Mouse (Mus musculus): ENCODE measurements around the gene Specc1l. TPM values are rescaled to one million over a fixed set of nuclear protein-coding genes. Genes with fewer than 3 reads are reported as not detected.

Gene Specc1l
- polyA plus RNA-seq, 2 experiments from 2014 or later, result 12.0 to 19.5 TPM

GRCm38 (mm10) chr10:75224630-75225029 is 12.8 kb downstream of the Specc1l start:
- ATAC-seq, result no peak

DNA sequence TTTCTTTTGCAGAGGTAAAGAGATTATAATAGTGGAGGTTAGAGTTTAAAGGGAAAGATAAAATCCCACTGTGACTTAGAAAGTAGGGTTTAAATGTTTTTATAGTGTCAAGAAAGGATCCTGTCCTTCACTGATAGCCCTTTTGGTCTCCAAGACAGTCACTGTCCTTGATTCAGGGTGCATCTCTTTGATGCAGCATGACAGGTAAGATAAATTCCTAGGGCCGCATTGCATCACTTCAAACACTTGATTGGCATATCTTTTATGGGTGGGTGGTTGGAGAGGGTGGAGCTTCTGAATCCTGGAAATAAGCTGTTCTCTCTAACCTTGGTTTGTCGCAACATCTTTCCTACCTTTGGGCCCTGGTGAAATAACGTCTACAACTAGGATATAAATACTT is 15.5 kb downstream of the Specc1l start:
- no peak for ATAC-seq

- ATAC-seq, result no peak
Observed at GRCm38 (mm10) chr10:75230572-75230971, 18.7 kb downstream of the Specc1l start.

- ATAC-seq, result no peak
Observed at GRCm38 (mm10) chr10:75231876-75232275, 20.0 kb downstream of the Specc1l start.

GRCm38 (mm10) chr10:75232612-75233155 is 20.8 kb downstream of the Specc1l start:
- no peak for ATAC-seq

GRCm38 (mm10) chr10:75233489-75233888 is 21.6 kb downstream of the Specc1l start:
- no peak for ATAC-seq

DNA sequence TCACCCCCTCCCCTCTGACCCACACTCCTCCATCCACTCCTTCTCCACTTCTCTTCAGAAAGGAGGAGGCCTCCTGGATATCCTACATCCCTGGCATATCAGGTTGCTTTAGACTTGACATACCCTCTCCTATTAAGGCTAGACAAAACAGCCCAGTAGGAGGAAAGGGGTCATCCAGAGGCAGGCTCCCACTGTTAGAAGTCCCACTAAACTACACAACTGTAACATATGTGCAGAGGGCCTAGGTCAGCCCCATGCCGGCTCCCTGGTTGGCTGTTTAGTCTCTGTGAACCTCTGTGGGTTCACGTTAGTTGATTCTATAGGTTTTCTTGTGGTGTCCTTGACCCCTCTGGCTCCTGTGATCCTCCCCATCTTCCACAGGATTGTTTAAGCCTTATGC is 23.9 kb downstream of the Specc1l start:
- ATAC-seq, result no peak

GRCm38 (mm10) chr10:75236156-75236555 is 24.3 kb downstream of the Specc1l start:
- no peak for ATAC-seq

DNA sequence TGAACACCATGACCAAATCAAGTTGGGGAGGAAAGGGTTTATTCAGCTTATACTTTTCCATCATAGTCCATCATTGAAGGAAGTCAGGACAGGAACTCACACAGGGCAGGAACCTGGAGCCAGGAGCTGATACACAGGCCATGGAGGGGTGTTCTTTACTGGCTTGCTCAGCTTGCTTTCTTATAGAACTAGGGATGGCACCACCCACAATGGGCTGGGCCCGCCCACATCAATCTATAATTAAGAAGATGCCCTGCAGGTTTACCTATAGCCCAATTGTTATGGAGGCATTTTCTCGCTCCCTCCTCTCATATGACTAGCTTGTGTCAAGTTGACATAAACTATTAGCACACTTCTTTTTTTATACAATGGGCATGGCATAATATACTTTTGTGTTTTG is 25.3 kb downstream of the Specc1l start:
- ATAC-seq, result no peak

- no peak for ATAC-seq
Observed at GRCm38 (mm10) chr10:75240583-75241250, 28.8 kb downstream of the Specc1l start.

DNA sequence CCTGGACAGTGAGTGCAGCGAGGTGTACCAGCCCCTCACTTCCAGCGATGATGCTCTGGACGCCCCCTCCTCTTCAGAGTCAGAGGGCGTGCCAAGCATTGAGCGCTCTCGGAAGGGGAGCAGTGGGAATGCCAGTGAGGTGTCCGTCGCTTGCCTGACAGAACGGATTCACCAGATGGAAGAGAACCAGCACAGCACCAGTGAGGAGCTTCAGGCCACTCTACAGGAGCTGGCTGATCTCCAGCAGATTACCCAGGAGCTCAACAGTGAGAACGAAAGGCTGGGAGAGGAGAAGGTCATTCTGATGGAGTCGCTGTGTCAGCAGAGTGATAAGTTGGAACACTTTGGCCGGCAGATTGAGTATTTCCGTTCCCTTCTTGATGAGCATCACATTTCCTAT is 33.9 kb downstream of the Specc1l start:
- no peak for ATAC-seq

DNA sequence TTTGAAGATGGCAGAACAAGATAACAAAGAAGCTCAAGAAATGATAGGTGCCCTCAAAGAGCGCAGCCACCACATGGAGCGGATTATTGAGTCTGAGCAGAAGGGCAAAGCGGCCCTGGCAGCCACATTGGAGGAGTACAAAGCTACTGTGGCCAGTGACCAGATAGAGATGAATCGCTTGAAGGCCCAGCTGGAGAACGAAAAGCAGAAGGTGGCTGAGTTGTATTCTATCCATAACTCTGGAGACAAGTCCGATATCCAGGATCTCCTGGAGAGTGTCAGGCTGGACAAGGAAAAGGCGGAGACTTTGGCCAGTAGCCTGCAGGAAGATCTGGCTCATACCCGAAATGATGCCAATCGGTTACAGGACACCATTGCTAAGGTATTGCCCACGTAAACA is 34.5 kb downstream of the Specc1l start:
- ATAC-seq, result no peak

GRCm38 (mm10) chr10:75251011-75251410 is 39.1 kb downstream of the Specc1l start:
- ATAC-seq, result no peak

DNA sequence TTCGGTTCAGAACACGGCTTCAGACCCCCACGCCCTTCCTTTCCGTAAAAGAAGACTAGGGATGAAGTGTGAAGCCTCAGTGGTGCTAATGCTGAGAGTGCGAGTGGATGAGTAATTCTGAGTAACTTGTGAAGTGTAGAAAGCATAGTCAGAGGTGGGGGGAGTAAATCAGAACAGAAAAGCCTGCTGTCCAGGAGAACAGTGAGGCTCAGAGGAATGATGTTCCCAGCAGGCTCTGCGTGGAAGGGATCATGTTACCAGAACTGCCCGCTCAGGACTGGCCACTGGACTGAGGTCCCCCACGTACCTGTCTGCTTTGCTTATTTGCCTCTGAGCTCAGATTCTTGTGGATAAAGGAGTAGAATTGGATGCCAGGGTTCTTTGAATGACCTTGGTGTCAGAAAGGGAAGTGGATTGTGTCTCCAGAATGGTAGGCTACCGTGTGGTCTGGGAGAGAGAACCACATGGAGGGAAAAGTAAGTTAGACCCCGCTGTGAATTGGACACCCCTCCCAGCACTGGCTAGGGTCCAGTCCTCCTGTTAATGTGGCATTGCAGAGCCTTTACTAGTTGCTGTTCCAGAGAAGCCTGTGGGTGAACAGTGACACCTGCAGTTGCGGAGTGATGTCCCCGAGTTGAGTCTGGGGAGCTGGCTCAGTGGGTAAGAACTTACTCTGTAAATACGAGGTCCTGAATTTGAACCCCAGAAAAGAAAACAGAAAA is 40.6 kb downstream of the Specc1l start:
- ATAC-seq, result no peak

DNA sequence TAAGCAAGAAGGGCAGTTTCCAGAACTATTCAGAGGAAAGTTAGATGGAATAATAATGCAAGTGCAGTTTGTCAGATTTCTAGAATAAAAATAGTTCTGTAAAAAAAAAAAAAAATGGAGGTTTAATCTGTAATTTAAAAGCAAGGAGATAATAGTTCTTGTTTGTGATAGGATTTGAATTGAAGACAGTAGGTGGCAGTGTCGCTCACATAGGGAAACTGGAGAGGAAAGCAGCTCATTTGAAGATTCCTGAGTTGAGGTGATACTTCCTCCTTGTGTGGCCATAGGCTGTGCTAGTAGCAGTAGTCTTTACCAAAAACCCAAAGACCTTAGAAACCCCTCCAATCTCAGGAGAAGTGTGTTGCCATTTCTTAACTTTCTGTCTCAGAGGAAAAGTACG is 43.2 kb downstream of the Specc1l start:
- peak; percentile 67 for ATAC-seq

GRCm38 (mm10) chr10:75257401-75257800 is 45.5 kb downstream of the Specc1l start:
- no peak for ATAC-seq

- ATAC-seq, result no peak
Observed at GRCm38 (mm10) chr10:75258241-75258640, 46.4 kb downstream of the Specc1l start.

DNA sequence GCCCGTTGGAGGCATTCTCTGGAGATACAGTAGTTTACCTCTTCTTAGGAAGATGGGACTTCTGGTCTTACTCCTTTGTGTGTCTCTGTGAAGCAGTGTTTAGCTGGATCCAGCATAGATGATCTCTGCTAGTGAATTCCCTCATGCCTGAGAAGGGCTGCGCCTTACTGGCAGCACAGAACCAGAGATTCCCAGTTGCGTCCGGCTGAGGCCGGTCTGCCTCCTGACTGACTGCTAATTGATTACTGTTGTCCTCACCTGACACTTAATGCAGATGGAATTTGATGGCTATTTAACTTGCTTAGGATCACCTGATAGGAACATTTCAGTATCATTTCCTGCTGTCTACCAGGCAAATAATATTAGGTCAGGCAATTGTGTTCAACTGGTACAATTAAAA is 49.4 kb downstream of the Specc1l start:
- no peak for ATAC-seq

GRCm38 (mm10) chr10:75264993-75265555 is 53.2 kb downstream of the Specc1l start:
- no peak for ATAC-seq

DNA sequence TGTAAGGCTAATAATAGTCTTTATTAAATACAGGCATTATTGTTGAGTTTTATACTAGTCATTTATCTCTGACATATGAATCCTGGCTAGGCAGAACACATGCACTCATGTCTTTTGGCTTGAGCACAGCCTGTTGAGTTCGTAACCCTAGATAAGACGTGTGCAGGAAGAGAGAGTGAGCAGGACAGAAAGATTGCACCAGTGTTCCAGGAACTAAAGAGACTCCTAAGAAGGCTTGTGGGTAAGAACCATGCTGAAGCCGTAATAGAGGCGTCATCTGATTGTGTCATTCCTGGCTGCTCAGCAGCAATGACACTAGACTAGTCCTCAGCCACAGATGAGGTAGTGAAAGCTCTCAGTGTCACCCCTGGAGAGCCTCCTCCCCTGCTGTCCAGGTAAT is 61.1 kb downstream of the Specc1l start:
- no peak for ATAC-seq

DNA sequence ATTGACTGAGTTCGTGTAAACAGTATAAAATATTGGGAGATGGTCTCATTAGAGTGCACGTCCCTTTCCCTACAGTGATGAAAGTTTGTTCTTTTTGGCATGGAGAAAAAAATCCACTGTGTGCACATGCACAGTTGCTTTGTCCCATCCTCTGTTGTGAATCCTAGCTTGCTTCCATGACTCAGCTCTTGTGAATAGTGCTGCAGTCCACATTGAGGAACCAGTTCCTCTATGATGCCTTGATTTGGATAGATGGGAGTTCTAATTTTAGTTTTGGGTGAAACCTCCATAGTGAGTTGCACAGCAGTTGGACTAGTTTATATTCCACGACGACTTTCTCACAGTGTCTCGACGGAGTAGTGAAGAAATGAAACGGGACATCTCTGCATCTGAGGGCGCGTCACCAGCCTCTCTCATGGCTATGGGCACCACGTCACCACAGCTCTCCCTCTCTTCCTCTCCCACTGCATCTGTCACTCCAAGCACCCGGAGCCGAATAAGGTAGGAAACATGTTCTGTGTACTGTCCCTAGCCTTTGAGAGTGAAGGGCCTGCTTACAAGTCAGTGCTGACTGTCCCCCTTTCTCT is 64.6 kb downstream of the Specc1l start:
- no peak for ATAC-seq

- ATAC-seq, result peak; percentile 60
Observed at GRCm38 (mm10) chr10:75277501-75277900, 65.6 kb downstream of the Specc1l start.

DNA sequence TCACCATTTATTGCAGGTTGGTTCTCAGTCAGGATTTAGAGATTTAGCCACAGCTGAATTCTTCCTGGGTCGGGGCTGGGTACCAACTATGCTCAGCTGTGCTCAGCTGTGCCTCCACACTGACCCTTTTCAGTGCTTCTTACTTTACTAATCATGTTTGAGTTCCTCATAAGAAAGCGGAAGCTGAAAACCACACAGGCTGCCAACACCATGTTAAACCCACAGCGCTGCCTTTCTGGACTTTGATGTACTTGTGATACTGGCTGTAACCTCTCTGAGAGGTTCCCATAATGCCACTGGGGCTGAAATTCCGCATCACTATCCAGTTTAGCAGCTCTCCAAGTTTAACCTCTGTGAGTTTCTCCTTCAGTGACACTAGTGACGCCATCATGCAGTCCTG is 70.8 kb downstream of the Specc1l start:
- ATAC-seq, result peak; percentile 94

Data from CD4-positive, CD25-positive, alpha-beta regulatory T cell, adult 4 months (primary cell).